Mouse (Mus musculus) stomach, embryonic 16.5 days (tissue): Measurements from ENCODE around the gene Akap1. TPM values are rescaled to one million over a fixed set of nuclear protein-coding genes. Genes with fewer than 3 reads are reported as not detected.

Experiments
- ATAC-seq: fragments of 200-750 bp; cut with Nextera tagmentation; 2 replicates; pipeline ENCODE4 v1.8.0; 2017; ENCODE audit warnings: moderate number of reproducible peaks, moderate TSS enrichment; ENCODE audit not compliant: insufficient read depth, low FRiP score
- H3K27ac ChIP-seq: fragments of 300-500 bp; sonication (generic); 2 replicates; pipeline ENCODE4 v1.5.1; 2014; ENCODE audit warnings: low read length
- H3K27me3 ChIP-seq: fragments of 300-500 bp; sonication (generic); 2 replicates; pipeline ENCODE4 v1.6.1; 2014; ENCODE audit warnings: low read length, control low read depth, mixed read lengths; ENCODE audit not compliant: control insufficient read depth, insufficient read depth
- H3K36me3 ChIP-seq: fragments of 300-500 bp; sonication (generic); 2 replicates; pipeline ENCODE4 v1.6.1; 2014; ENCODE audit warnings: low read length; ENCODE audit not compliant: control insufficient read depth, insufficient read depth
- H3K4me1 ChIP-seq: fragments of 300-500 bp; sonication (generic); 2 replicates; pipeline ENCODE4 v1.6.1; 2014; ENCODE audit warnings: low read length, control low read depth, mixed read lengths; ENCODE audit not compliant: control insufficient read depth, insufficient read depth
- H3K4me2 ChIP-seq: fragments of 300-500 bp; sonication (generic); 2 replicates; pipeline ENCODE4 v1.6.1; 2014; ENCODE audit warnings: low read depth, low read length, mixed read lengths
- H3K4me3 ChIP-seq: fragments of 300-500 bp; sonication (generic); replicated peaks from 2 replicates; pipeline ENCODE4 v1.5.1; 2014; ENCODE audit warnings: mild to moderate bottlenecking, low read length
- H3K9ac ChIP-seq: fragments of 300-500 bp; sonication (generic); 2 replicates; pipeline ENCODE4 v1.6.1; 2014; ENCODE audit warnings: low read length
- H3K9me3 ChIP-seq: fragments of 300-500 bp; sonication (generic); replicated peaks from 2 replicates; pipeline ENCODE4 v1.6.1; 2016; ENCODE audit warnings: low read length, control low read depth; ENCODE audit not compliant: control insufficient read depth
- WGBS: fragments of 180-500 bp; shearing (Covaris S2); extraction: QIAGEN DNeasy Blood & Tissue Kit; methylation state at CpG from one replicate; pipeline ENCODE4 v1.1.7; 2014; 5-methylcytosine and 5-hydroxymethylcytosine counted together
- polyA plus RNA-seq: library from polyadenylated mRNA; unstranded; fragments of >200 nt; fragmentation: Nextera tagmentation; extraction: Ambion mirVana; gene quantifications from 2 replicates; pipeline ENCODE4 v1.2.1, GENCODE M21; 2015

Gene Akap1
- polyA plus RNA-seq: 28.5 and 30.9 TPM in 2 replicates

DNA sequence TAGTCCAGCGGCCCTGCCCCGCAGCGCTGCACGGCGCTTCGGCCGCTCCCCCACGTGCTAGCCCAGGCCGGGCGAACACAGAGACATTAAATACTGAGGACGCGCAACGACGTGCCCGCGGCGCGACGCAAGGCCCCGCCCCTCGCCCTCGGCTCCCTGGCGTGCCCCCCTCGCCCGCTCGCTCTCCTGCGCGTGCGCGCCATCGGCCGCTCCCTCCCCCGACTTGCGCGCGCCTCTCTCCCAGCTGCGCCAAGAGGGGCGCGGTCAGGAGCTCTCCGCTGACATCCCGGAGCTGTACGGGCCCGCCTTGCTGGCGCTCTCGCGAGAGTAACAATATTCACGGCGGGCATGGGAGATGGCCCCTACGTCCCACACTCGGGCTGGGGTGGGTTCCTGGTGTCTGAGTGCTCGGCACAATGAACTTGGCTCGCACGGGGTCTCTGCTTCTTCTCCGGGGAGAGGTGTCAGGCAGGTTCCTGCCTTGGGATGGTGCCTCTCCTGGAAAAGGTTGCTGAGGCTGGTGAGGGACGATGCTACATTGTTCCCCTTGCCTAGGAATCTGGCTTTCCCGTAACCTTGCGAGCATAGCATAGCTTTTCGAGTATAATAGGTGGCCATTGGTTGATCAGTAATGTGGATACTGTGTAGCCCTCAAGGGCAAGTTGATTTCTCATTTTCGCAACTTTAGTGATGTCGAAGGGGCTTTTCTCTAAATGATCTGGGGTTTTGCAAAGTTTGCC is at the start of gene Akap1:
Gene Akap1, minus strand, starts transcription at position 129 of the 740 bp plus-strand sequence.
- H3K27me3 ChIP-seq: no peaks in the 10 kb centered on the region
- WGBS: 2% methylated on average over 54 of the region's 60 CpGs
- H3K4me2 ChIP-seq: peak within 1 kb of the TSS; percentile 90
- H3K9me3 ChIP-seq: no peaks in the 10 kb centered on the region
- H3K36me3 ChIP-seq: no peaks in the 10 kb centered on the region
- peak within 1 kb of the TSS; percentile 69 for H3K27ac ChIP-seq
- peak within 1 kb of the TSS; percentile 61 for H3K4me3 ChIP-seq
- peak; percentile 96 for ATAC-seq
- H3K9ac ChIP-seq: peak within 1 kb of the TSS; percentile 79
- H3K4me1 ChIP-seq: peaks cover 12% of the 10 kb centered on the region

DNA sequence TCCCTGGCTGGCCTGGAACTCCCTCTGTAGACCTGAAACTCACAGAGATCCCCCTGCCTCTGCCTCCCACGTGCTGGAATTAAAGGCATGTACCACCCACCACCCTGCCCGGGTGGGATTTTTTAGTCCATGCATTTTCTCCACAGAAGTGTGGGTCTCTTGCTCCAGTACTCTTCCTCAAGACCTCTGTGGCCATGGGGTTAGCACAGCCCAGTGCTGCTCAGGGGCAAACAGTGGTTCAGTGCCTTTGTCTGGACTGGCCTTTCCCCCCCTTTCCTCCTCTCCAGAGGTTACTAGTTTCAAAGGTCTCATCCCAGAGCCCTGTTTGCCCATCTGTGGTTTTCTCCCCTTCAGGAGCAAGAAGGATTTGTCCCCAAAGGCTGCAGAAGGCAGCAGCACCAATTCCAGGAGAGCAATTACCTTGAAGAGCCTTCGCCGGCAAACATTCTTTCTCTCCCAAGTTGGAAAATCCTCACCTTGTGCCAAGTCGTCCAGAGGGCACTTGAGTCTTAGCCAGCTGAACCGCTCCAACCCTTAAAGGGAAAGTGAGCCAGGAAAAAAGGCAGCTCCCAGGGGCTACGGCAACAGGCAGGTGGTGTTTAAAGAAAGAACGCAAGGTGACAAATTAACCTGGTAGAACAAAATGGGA is 45.1 kb upstream of the Akap1 start:
- no peak overlapping the region for H3K4me2 ChIP-seq
- no peak overlapping the region for H3K4me3 ChIP-seq
- H3K9ac ChIP-seq: no peak overlapping the region
- no peak overlapping the region for H3K27ac ChIP-seq
- no peaks in the 10 kb centered on the region for H3K9me3 ChIP-seq
- 84% methylated on average over 8 of the region's 8 CpGs for WGBS
- no peaks in the 10 kb centered on the region for H3K27me3 ChIP-seq
- no peak for ATAC-seq
- H3K4me1 ChIP-seq: no peaks in the 10 kb centered on the region
- no peaks in the 10 kb centered on the region for H3K36me3 ChIP-seq

DNA sequence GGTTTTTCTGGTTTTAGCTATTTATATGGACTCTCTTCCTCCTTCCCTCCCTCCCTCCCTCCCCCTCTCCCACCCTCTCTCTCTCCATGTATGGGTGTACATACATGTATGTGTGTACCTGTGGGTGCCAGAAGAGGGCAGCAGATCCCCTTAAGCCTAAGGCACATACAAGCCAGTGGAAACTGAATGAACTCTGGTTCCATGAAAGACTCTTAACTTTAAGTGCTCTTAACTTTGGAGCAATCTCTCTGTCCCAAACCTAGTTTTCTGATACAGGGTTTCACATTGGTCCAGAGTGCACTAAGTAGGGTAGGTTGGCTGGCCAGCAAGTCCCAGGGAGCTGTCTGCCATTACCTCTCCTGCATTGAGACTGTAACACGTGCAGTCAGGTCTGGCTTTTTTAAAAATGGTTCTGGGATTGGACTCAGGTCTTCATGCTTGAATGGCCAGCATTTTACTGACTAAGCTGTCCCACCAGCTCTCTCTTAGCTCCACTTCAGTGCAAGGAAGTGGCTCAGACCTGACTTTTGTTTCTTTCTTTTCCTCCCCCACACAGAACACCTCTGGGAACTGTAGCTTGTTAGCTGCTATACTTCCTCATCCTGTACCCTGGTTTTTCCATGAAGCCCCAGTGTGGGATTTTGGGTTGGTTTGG is 44.3 kb upstream of the Akap1 start:
- no peaks in the 10 kb centered on the region for H3K4me1 ChIP-seq
- H3K4me2 ChIP-seq: no peak overlapping the region
- no peaks in the 10 kb centered on the region for H3K9me3 ChIP-seq
- H3K27me3 ChIP-seq: no peaks in the 10 kb centered on the region
- H3K36me3 ChIP-seq: no peaks in the 10 kb centered on the region
- H3K9ac ChIP-seq: no peak overlapping the region
- no peak overlapping the region for H3K27ac ChIP-seq
- 96% methylated on average over 1 of the region's 1 CpGs for WGBS
- peak; percentile 77; the same call in 1 of the 2 replicates for ATAC-seq
- no peak overlapping the region for H3K4me3 ChIP-seq

DNA sequence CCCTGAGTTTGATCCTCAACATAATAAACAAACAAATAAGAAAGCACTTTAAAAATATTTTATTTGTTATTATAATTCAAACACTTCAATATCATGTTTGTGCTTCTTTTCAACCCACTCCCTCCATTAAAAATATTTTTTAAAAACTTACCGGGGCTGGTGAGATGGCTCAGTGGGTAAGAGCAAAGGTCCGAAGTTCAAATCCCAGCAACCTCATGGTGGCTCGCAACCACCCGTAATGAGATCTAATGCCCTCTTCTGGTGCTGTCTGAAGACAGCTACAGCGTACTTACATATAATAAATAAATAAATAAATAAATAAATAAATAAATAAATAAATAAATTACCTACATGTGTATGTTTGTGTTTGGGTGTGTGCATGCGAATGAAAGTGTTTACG is 43.5 kb upstream of the Akap1 start:
- Histone ChIP-seq H3K27me3 (no peaks in the 10 kb centered on the region), H3K4me3 (no peak overlapping the region), H3K4me1 (no peaks in the 10 kb centered on the region), H3K4me2 (no peak overlapping the region), H3K9ac (no peak overlapping the region), H3K27ac (no peak overlapping the region), H3K9me3 (no peaks in the 10 kb centered on the region), H3K36me3 (no peaks in the 10 kb centered on the region)
- 95% methylated on average over 7 of the region's 7 CpGs for WGBS
- no peak for ATAC-seq

DNA sequence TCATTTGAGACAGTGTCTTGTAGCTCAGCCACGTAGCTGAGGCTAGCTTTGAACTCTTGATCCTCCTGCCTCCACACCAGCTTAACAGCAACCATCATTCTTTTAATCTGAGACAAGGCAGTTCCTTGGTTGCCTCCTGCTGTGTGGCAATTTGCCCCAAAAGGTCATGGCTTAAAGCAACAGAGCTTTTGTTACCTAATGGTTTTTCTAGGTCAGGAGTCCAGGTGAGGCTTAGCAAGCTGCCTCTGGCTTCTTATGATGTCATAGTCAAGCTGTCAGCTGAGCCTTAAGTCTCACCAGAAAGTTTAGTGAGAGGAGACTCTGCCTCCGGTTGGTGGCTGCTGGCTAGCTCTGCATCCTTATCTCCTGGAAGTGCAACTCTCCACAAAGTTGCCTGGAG is 41.2 kb upstream of the Akap1 start:
- Histone ChIP-seq H3K4me2 (no peak overlapping the region), H3K4me1 (no peaks in the 10 kb centered on the region), H3K36me3 (no peaks in the 10 kb centered on the region), H3K9ac (no peak overlapping the region), H3K27me3 (no peaks in the 10 kb centered on the region), H3K9me3 (no peaks in the 10 kb centered on the region), H3K27ac (no peak overlapping the region), H3K4me3 (no peak overlapping the region)
- WGBS: 34% methylated on average over 2 of the region's 2 CpGs
- no peak for ATAC-seq

DNA sequence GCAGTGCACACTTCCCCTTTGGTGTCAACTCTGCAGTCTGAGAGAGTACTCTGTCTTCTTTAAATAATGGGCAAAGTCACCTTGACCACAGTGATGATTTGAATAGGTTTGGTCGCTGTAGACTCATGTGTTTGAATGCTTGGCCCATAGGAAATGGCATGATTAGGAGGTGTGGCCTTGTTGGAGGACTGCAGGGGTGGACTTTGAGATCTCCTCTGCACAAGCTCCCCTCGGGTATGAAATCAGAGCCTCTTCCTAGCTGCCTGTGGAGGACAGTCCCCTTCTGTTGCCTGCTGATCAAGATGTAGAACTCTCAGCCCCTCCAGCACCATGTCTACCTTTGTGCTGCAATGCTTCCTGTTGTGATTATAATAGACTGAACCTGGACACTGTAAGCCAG is 39.7 kb upstream of the Akap1 start:
- WGBS: 50% methylated on average over 2 of the region's 2 CpGs
- no peaks in the 10 kb centered on the region for H3K36me3 ChIP-seq

DNA sequence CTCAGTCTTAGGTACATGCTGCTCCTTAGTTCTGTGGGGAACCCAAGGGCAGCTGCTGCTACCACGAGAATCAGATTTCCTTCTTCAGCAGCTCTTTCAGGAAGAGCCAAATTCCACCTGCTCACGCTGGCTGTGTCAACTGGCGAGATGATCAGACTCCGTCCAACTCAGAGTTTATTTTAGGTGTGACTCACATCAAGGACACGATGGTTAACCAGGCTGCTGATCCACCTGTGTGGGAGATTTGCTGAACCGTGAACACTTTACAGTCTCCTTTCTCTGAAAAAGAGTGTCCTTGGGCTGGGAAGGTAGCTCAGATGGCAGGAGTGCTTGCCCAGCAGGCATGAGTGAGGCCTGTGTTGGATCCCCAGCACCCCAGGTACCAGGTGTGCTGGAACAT is 38.4 kb upstream of the Akap1 start:
- Histone ChIP-seq H3K4me1 (no peaks in the 10 kb centered on the region), H3K27ac (no peak overlapping the region), H3K4me2 (no peak overlapping the region), H3K9ac (no peak overlapping the region), H3K9me3 (no peaks in the 10 kb centered on the region), H3K36me3 (no peaks in the 10 kb centered on the region), H3K27me3 (no peaks in the 10 kb centered on the region), H3K4me3 (no peak overlapping the region)
- WGBS: 64% methylated on average over 6 of the region's 6 CpGs
- no peak for ATAC-seq

More for the DNA sequence above, 39.7 kb upstream of the Akap1 start:
- no peak overlapping the region for H3K4me3 ChIP-seq
- no peak overlapping the region for H3K9ac ChIP-seq
- H3K4me1 ChIP-seq: no peaks in the 10 kb centered on the region
- H3K9me3 ChIP-seq: no peaks in the 10 kb centered on the region
- no peak overlapping the region for H3K4me2 ChIP-seq
- ATAC-seq: no peak
- H3K27me3 ChIP-seq: no peaks in the 10 kb centered on the region
- no peak overlapping the region for H3K27ac ChIP-seq

DNA sequence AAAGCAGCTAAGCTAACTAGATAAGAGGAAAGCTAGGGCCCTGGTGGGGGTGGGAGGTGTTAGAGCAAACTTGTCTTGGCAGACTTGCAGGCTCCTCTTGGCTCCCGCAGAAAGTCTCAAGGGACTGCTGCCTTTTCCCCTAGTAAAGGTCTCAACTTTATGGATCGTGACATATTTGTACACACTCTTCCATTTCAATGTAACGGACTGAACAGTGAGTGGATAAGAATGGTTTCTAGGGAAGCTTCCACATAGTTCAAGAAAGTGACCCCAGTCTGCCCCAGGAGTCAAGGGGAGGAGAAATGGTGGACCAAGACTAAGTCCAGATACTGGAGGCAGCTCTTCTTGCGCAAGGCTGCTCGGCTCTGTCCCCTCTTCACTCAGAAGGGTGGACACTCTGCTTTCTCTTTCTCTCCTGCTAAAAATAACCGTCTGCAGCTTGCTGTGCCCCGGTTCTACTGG is 37.0 kb upstream of the Akap1 start:
- no peak overlapping the region for H3K27ac ChIP-seq
- no peaks in the 10 kb centered on the region for H3K4me1 ChIP-seq
- peak; percentile 25; the same call in 1 of the 2 replicates for ATAC-seq
- H3K36me3 ChIP-seq: no peaks in the 10 kb centered on the region
- 57% methylated on average over 7 of the region's 7 CpGs for WGBS
- no peak overlapping the region for H3K9ac ChIP-seq
- no peaks in the 10 kb centered on the region for H3K27me3 ChIP-seq
- no peaks in the 10 kb centered on the region for H3K9me3 ChIP-seq
- H3K4me2 ChIP-seq: no peak overlapping the region
- no peak overlapping the region for H3K4me3 ChIP-seq

DNA sequence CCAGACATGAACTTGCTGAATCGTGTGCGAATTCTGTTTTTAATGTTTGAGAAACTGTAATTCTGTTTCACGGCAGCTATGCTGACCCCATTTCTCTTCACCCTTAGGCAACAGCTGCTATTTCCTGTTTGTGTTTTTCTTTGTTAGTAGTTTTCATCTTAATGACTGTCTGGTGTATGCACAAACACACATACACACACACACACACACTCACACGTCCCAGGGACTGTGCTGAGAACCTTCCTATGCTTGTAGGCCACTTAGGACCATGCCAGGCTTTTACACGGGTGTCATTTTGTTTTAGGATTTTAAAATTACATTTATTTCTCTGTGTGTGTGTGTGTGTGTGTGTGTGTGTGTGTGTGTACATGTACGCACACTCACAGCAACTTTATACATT is 35.2 kb upstream of the Akap1 start:
- Histone ChIP-seq H3K9me3 (no peaks in the 10 kb centered on the region), H3K4me3 (no peak overlapping the region), H3K36me3 (no peaks in the 10 kb centered on the region), H3K4me1 (no peaks in the 10 kb centered on the region), H3K9ac (no peak overlapping the region), H3K27ac (no peak overlapping the region), H3K27me3 (no peaks in the 10 kb centered on the region), H3K4me2 (no peak overlapping the region)
- WGBS: 92% methylated on average over 6 of the region's 6 CpGs
- no peak for ATAC-seq
